Mouse (Mus musculus): ENCODE measurements at regions not wholly inside any gene's neighbourhood (a gene's known extent, or its start where the extent isn't known, plus 50 kb on each side); places are given as distances from the start of the nearest gene placed in this dataset.

GRCm38 (mm10) chr17:63719771-63720170 lies 143.1 kb upstream of the Fer start:
- TF ChIP-seq CTCF (IDR thresholded peaks at IDR 0.05; ENCODE audit: borderline replicate concordance, extremely low read depth, insufficient read depth, insufficient read length) (no peak), POLR2A (IDR thresholded peaks at IDR 0.05; ENCODE audit: borderline replicate concordance, extremely low read depth, insufficient read depth, insufficient read length, poor library complexity, severe bottlenecking) (no peak)

Data from brain, embryonic 14.5 days (tissue).